Mouse (Mus musculus): ENCODE data around the gene Pih1d2. TPM values are rescaled to one million over a fixed set of nuclear protein-coding genes. Genes with fewer than 3 reads are reported as not detected.

Gene Pih1d2
- polyA plus RNA-seq, 1 experiment from 2014 or later: 7.0 TPM

DNA sequence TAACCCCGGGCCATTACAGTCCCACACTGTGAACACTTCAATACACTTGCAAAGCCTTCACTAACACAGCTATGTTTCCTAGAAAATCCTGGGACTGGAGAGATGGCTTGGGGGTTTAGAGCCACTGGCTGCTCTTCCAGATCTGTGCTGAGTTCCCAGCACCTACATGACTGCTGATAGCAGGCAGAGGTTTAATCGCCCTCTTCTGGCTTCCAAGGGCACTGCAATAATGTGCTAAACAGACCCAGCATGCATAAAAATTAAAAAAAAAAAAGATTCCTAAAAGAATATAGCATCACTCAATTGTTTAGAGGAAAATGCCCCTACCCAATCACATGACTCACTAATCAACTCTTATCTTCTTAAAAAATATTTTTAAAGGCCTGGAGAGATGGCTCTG, 15.9 kb downstream of the Pih1d2 start:
- Histone ChIP-seq H3K27me3 (no peaks in the 10 kb centered on the region), H3K27ac (replicated peaks) (no peak overlapping the region), H3K4me2 (replicated peaks) (no peak overlapping the region), H3K4me3 (no peak overlapping the region), H3K4me1 (no peaks in the 10 kb centered on the region), H3K9ac (replicated peaks) (no peak overlapping the region), H3K36me3 (peaks cover 52% of the 10 kb centered on the region), H3K9me3 (no peaks in the 10 kb centered on the region)
- WGBS: 67% methylated on average over 2 of the region's 2 CpGs
- ATAC-seq (ENCODE audit: low FRiP score, low read depth): no peak

DNA sequence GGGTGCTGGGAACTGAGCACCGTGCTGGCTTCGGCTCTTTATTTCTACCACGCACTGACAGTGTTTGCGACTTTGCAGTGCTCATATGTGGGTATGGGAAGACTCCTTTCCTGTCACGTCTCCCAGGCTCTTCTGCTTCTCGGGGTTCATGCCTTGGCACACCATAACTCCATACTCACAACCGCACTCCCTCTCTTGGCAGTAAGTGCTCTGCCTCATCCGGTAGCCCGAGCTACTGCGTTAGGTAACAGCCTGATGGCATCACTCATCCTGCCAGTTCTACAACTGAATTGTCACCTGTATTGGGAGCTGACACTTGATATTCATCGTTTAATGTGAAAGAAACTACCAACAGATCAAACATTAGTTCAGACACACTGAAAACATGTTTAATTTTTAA, 17.1 kb downstream of the Pih1d2 start:
- Histone ChIP-seq H3K27me3 (no peaks in the 10 kb centered on the region), H3K9me3 (no peaks in the 10 kb centered on the region), H3K9ac (replicated peaks) (no peak overlapping the region), H3K36me3 (peaks cover 61% of the 10 kb centered on the region), H3K4me1 (no peaks in the 10 kb centered on the region), H3K4me2 (replicated peaks) (no peak overlapping the region), H3K4me3 (no peak overlapping the region), H3K27ac (replicated peaks) (no peak overlapping the region)
- ATAC-seq (ENCODE audit: low FRiP score, low read depth): no peak
- 96% methylated on average over 11 of the region's 11 CpGs for WGBS

DNA sequence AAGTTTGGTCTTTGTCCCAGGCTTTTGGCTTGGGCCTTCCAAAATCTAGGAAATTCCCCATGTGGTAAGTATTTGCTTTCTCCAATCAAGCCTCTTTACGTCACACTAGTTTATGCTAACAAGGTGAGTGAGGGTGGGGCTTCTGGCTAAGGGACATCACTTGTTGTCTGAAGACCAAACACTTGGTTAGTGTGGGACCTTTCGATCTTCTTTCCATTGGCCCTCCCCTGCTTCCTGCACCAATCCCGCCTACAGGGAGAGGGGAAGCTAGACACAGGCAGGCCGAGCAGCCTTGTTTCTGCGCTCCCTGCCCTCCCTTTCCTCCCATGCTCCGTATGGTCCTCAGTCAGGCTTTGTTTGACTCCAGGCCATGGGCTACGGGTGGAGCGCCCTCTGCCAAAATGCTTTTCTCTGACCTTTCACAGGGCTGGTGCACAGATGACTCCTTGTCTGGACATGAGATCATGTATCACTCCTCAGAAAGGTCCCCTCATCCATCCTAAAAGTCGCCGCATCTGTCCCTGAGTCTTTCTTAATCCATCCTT, 29.8 kb downstream of the Pih1d2 start:
- no peaks in the 10 kb centered on the region for H3K27me3 ChIP-seq
- no peak overlapping the region for H3K4me3 ChIP-seq
- no peaks in the 10 kb centered on the region for H3K9me3 ChIP-seq
- no peaks in the 10 kb centered on the region for H3K4me1 ChIP-seq
- peaks cover 89% of the 10 kb centered on the region for H3K36me3 ChIP-seq
- WGBS: 84% methylated on average over 10 of the region's 10 CpGs
- no peak overlapping the region for H3K4me2 ChIP-seq (replicated peaks)
- H3K27ac ChIP-seq (replicated peaks): no peak overlapping the region
- ATAC-seq (ENCODE audit: low FRiP score, low read depth): no peak
- no peak overlapping the region for H3K9ac ChIP-seq (replicated peaks)

DNA sequence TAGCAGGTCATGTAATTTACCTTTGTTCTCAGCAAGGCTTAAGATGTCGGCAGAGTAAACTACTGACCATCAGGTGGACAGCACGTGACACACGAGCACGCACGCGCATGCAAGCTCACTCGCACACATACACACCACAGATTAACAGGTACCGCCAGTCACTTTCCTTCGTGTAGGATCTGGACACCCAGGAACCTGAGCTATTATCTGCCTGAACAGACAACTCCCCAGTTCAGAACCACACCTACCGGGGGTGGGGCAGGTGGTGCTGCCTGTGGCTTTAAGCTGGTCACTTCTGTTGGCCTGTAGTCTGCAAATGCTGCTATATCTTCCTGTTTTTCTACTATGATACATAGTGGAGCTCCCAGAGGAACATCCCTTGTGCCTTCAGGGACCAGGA, 33.4 kb downstream of the Pih1d2 start:
- Histone ChIP-seq H3K9me3 (no peaks in the 10 kb centered on the region), H3K27me3 (no peaks in the 10 kb centered on the region), H3K4me3 (no peak overlapping the region), H3K9ac (replicated peaks) (no peak overlapping the region), H3K36me3 (peaks cover 93% of the 10 kb centered on the region), H3K4me2 (replicated peaks) (no peak overlapping the region), H3K27ac (replicated peaks) (no peak overlapping the region), H3K4me1 (no peaks in the 10 kb centered on the region)
- no peak for ATAC-seq (ENCODE audit: low FRiP score, low read depth)
- WGBS: 95% methylated on average over 10 of the region's 10 CpGs

DNA sequence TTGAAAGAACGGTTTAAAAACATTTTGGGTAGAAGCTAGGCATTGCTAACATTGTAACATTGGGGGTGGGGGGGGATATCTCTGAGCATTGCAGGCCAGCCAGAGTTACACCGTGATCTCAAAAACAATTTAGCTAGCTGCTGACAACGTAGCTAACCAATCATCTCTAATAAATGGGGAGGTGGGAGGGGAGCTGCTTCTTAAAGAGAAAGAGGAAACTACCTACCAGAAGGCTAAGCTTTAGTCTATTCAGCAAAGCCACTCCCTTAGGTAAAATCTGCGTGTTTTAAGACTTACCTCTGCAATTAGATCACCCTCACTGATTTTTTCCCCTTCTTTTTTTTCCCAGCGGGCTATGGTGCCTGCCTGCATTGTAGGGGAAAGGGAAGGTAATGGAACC, 41.3 kb downstream of the Pih1d2 start:
- H3K4me3 ChIP-seq: peak overlapping the region; percentile 94
- 38% methylated on average over 5 of the region's 5 CpGs for WGBS
- peak overlapping the region; percentile 75 for H3K4me2 ChIP-seq (replicated peaks)
- H3K9me3 ChIP-seq: no peaks in the 10 kb centered on the region
- ATAC-seq (ENCODE audit: low FRiP score, low read depth): no peak
- peaks cover 35% of the 10 kb centered on the region for H3K36me3 ChIP-seq
- H3K9ac ChIP-seq (replicated peaks): peak overlapping the region; percentile 90
- H3K27me3 ChIP-seq: no peaks in the 10 kb centered on the region
- H3K27ac ChIP-seq (replicated peaks): no peak overlapping the region
- peaks cover 22% of the 10 kb centered on the region for H3K4me1 ChIP-seq

DNA sequence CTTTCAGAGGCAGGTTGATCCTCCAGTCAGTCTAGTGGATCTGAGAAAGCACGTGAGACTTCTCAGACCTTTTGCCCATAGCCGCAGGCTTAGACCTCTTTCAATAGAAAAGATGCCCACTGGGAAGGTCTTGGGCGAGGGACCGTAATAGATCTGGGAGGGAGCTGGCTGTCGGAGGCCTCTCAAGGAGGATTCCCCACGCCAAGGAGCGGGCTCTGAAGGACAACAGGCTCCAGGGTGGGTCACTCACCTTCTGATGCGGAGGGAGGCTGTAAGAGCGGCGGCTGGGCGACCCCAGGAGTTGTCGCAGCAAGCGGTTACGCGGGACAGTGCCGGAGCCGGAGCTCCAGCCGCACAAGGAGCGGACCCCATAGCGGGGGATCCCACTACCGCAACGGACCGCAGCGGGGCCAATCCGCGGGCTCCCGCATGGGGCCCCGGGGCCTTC, 41.8 kb downstream of the Pih1d2 start:
- under 1% methylated on average over 28 of the region's 28 CpGs for WGBS
- Histone ChIP-seq H3K4me1 (peaks cover 22% of the 10 kb centered on the region), H3K27ac (replicated peaks) (peak overlapping the region; percentile 86), H3K9me3 (no peaks in the 10 kb centered on the region), H3K27me3 (no peaks in the 10 kb centered on the region), H3K4me2 (replicated peaks) (peak overlapping the region; percentile 75), H3K4me3 (peak overlapping the region; percentile 94), H3K36me3 (peaks cover 29% of the 10 kb centered on the region; the same call in 1 of the 2 replicates), H3K9ac (replicated peaks) (peak overlapping the region; percentile 90)
- ATAC-seq (ENCODE audit: low FRiP score, low read depth): no peak

DNA sequence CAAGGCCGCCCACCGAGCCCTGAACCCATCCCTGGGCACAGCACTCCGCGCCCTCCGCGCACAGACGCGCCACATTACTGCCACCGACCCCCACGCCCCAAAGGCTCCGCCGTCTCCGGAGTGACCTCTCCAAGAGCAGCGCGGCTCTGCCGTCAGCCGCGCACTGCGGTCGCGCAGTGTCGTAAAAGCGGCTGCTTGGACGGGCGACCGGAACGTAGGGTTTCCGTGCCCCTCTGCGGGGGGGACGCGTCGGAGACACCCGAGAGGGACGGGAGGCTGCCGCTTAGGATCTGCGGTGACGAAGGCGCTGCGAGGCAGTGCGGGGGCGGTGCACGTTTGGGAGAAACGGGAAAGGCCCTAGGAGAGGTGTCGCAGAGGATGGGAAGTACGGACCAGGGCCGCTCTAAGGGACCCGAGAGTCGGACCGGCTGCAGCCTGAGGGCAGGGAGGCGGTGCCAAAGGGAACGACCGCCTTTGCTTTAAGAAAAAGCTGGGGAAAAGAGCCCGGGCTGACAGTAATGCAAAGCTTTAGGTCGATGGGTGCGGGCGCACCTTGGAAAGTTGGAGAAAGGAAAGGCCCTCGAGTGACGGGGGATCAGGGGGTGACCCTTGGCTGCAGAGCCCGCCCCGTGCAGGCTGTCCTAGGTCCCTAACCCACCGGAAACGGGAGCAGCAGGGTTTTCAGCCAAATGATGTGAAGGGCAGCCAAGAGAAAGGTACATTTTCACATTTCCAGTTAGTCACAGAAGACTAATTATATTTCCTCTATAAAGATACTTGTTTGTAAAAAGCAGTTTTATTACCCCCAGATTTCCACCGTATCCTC, 42.5 kb downstream of the Pih1d2 start, which contains the start of gene Dlat:
Dlat (minus strand) TSS at position 389 of the 826 bp plus-strand sequence.
- WGBS: under 1% methylated on average over 63 of the region's 63 CpGs
- peak within 1 kb of the TSS; percentile 75 for H3K4me2 ChIP-seq (replicated peaks)
- ATAC-seq (ENCODE audit: low FRiP score, low read depth): peak; percentile 94

DNA sequence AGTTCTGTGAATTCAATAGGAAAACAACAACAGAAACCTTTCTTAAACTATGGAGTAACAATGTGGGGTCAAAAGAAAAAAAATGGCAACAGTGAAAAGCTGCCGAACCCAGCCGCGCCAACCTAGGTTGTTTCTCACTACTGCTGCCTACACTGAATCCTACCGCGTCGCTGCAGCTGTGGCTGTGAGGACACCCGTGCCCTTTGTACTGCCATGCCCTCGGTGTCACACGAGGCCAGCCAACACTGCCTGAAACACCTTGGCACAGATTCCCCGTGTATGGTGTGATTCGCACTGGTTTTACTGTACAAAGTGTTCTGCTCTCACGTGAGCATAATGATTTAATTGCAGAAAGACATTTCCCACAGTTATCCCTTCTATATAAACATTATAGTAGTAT, 43.3 kb downstream of the Pih1d2 start:
- H3K36me3 ChIP-seq: peaks cover 21% of the 10 kb centered on the region
- no peak for ATAC-seq (ENCODE audit: low FRiP score, low read depth)
- H3K9ac ChIP-seq (replicated peaks): no peak overlapping the region
- no peaks in the 10 kb centered on the region for H3K27me3 ChIP-seq
- peaks cover 22% of the 10 kb centered on the region for H3K4me1 ChIP-seq
- peak overlapping the region; percentile 94 for H3K4me3 ChIP-seq
- peak overlapping the region; percentile 75 for H3K4me2 ChIP-seq (replicated peaks)
- WGBS: 22% methylated on average over 12 of the region's 12 CpGs
- no peaks in the 10 kb centered on the region for H3K9me3 ChIP-seq
- H3K27ac ChIP-seq (replicated peaks): 0 out of 2 replicates have a peak overlapping the region, but pooled peaks have one; percentile 86

More for the DNA sequence above, 42.5 kb downstream of the Pih1d2 start, which contains the start of gene Dlat:
- peaks cover 23% of the 10 kb centered on the region; the same call in 1 of the 2 replicates for H3K36me3 ChIP-seq
- peak within 1 kb of the TSS; percentile 94 for H3K4me3 ChIP-seq
- peaks cover 22% of the 10 kb centered on the region for H3K4me1 ChIP-seq
- H3K27me3 ChIP-seq: no peaks in the 10 kb centered on the region
- peak within 1 kb of the TSS; percentile 86 for H3K27ac ChIP-seq (replicated peaks)
- H3K9me3 ChIP-seq: no peaks in the 10 kb centered on the region
- H3K9ac ChIP-seq (replicated peaks): peak within 1 kb of the TSS; percentile 90

DNA sequence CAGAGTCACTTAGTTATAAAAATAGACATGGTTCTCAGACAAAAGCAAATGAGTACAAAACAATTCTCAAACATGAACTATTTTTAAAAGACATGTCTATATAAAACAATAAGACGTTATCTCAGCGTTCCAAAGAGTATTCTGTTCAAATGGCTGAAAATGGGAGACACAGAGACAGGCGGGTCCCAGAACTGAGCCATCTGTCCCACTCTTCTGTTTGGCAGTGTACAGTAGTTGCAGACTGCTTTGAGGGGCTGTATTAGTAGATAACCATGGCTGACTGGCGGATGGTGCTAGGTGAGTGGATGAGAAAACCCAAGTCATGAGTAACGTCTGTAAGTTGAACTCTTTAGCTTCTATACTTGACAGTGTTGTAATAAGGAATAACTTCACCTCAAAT, 47.7 kb downstream of the Pih1d2 start:
- Histone ChIP-seq H3K36me3 (peaks cover 33% of the 10 kb centered on the region), H3K4me2 (replicated peaks) (no peak overlapping the region), H3K4me3 (no peak overlapping the region), H3K27ac (replicated peaks) (no peak overlapping the region), H3K4me1 (peaks cover 8% of the 10 kb centered on the region), H3K9me3 (no peaks in the 10 kb centered on the region), H3K9ac (replicated peaks) (no peak overlapping the region), H3K27me3 (no peaks in the 10 kb centered on the region)
- no peak for ATAC-seq (ENCODE audit: low FRiP score, low read depth)
- WGBS: 95% methylated on average over 5 of the region's 5 CpGs

DNA sequence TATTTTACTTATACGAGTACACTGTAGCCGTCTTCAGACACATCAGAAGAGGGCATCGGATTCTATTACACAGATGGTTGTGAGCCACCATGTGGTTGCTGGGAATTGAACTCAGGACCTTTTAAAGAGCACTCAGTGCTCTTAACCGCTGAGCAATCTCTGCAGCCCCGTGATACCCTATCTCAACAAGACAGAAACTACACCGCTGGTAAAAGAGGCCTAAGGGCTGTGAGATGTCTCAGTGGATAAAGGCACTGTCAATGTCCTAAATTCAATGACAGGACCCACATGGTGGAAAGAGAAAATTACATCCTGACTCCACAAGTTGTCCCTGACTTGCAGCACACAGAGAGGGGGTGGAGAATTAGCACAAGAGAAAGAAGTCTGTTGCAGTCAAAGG, 49.3 kb downstream of the Pih1d2 start:
- no peaks in the 10 kb centered on the region for H3K27me3 ChIP-seq
- WGBS: 90% methylated on average over 6 of the region's 6 CpGs
- peaks cover 33% of the 10 kb centered on the region for H3K36me3 ChIP-seq
- no peak overlapping the region for H3K27ac ChIP-seq (replicated peaks)
- H3K4me3 ChIP-seq: no peak overlapping the region
- ATAC-seq (ENCODE audit: low FRiP score, low read depth): no peak
- no peak overlapping the region for H3K9ac ChIP-seq (replicated peaks)
- H3K4me2 ChIP-seq (replicated peaks): no peak overlapping the region
- no peaks in the 10 kb centered on the region for H3K4me1 ChIP-seq
- no peaks in the 10 kb centered on the region for H3K9me3 ChIP-seq

DNA sequence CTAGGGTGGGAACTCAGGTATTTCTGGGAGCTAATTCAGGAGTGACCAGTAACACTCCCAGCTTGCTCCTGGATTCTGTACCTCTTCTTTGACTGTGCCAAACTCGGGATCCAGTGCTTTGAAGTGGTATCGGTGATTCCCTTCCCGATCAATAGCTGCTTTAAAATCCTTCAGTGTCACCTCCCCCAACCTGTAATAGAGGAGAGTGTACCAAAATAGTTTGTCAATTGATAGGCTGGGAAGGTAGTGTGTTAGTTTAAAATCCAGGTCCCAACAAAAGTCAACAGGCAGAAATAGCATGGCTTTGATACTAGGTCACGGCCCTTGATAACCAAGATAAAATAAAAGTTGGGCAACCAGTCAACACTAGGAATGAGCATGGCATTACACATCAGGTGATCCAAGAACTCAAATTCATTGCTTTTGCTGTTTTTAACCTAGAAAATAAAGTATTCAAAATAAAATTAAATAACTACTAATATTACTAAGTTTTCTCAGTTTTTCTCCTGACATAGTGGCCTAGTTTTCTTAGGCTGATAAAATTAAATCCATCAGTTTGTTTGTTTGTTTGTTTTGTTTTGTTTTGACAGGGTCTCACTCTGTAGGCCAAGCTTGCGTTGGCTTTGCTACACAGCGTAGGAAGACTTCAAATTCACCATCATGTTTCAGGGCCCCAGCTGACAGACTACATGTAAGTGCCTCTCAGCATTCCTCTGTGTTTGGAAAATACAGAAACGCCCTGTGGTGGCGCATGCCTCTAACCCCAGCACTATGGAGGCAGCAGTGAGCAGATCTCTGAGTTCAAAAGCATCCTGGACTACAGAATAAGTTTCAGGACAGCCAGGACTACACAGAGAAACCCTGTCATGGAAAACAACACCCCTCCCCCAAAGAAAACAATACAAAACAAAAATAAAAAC, 50.7 kb downstream of the Pih1d2 start:
- H3K4me1 ChIP-seq: no peaks in the 10 kb centered on the region
- H3K9me3 ChIP-seq: no peaks in the 10 kb centered on the region
- no peak overlapping the region for H3K4me2 ChIP-seq (replicated peaks)
- H3K36me3 ChIP-seq: peaks cover 33% of the 10 kb centered on the region
- ATAC-seq (ENCODE audit: low FRiP score, low read depth): no peak
- H3K4me3 ChIP-seq: no peak overlapping the region
- no peak overlapping the region for H3K27ac ChIP-seq (replicated peaks)
- H3K27me3 ChIP-seq: no peaks in the 10 kb centered on the region
- WGBS: 86% methylated on average over 8 of the region's 8 CpGs
- H3K9ac ChIP-seq (replicated peaks): no peak overlapping the region

Data from midbrain, embryonic 12.5 days (tissue).